Mouse (Mus musculus): ENCODE measurements around the gene Shld1.

- no peak for TF ChIP-seq POLR2A (IDR thresholded peaks at IDR 0.05; ENCODE audit: extremely low read depth, insufficient read depth, low read length)
- no peak for TF ChIP-seq CTCF (IDR thresholded peaks at IDR 0.05; ENCODE audit: low read depth, low read length)
These were observed 5.6 kb downstream of the Shld1 start for GRCm38 (mm10) chr2:132692320-132692719.
